Mouse (Mus musculus): Measurements from ENCODE around the gene Myo1c. TPM values are rescaled to one million over a fixed set of nuclear protein-coding genes. Genes with fewer than 3 reads are reported as not detected.
"Not testable (repeated sequence)": the region's sequence is repeated elsewhere in the genome, so short reads cannot be mapped to it uniquely, and the experiment has no call there.

Myo1c gene
- total RNA-seq, 2 experiments from 2014 or later: 151 to 153 TPM

- intact Hi-C loops (cut with DNase I): no loop called here
- DNase-seq: no peak
Measured at GRCm38 (mm10) chr11:75662131-75662530, 11.8 kb downstream of the Myo1c start.

GRCm38 (mm10) chr11:75666296-75666695 is 16.0 kb downstream of the Myo1c start:
- DNase-seq: no peak

GRCm38 (mm10) chr11:75668621-75669020 is 18.3 kb downstream of the Myo1c start:
- no peak for DNase-seq
- intact Hi-C loops (cut with DNase I): no loop called here

More at GRCm38 (mm10) chr11:75666296-75666695, 16.0 kb downstream of the Myo1c start:
- intact Hi-C loops (cut with DNase I): no loop called here

- intact Hi-C loops (cut with DNase I): no loop called here
- no peak for DNase-seq
Measured at GRCm38 (mm10) chr11:75669176-75669852, 19.0 kb downstream of the Myo1c start.

GRCm38 (mm10) chr11:75669853-75670200 is 19.5 kb downstream of the Myo1c start:
- intact Hi-C loops (cut with DNase I): no loop called here

GRCm38 (mm10) chr11:75671426-75672180 is 21.3 kb downstream of the Myo1c start:
- DNase-seq: no peak
- intact Hi-C loops (cut with DNase I): no loop called here

More at GRCm38 (mm10) chr11:75669853-75670200, 19.5 kb downstream of the Myo1c start:
- DNase-seq: no peak

GRCm38 (mm10) chr11:75673411-75673810 is 23.1 kb downstream of the Myo1c start:
- intact Hi-C loops (cut with DNase I): no loop called here
- no peak for DNase-seq

- intact Hi-C loops (cut with DNase I): no loop called here
- no peak for DNase-seq
Measured at GRCm38 (mm10) chr11:75674875-75675274, 24.6 kb downstream of the Myo1c start.

GRCm38 (mm10) chr11:75677881-75678746 is 27.8 kb downstream of the Myo1c start:
- no peak for DNase-seq
- intact Hi-C loops (cut with DNase I): loop anchor here (1.0 kb wide), 1 partner anchor 23 kb away; no protein-coding TSS in a partner anchor

GRCm38 (mm10) chr11:75678747-75679438 is 28.6 kb downstream of the Myo1c start, which contains the start of gene Crk:
Gene Crk (plus strand): TSS chr11:75679259.
- DNase-seq: peak; percentile 99
- intact Hi-C loops (cut with DNase I): loop anchor here (1.0 kb wide), 1 partner anchor 24 kb away; no protein-coding TSS in a partner anchor

GRCm38 (mm10) chr11:75679439-75680171 is 29.3 kb downstream of the Myo1c start:
- peak; percentile 77 to 80 for DNase-seq
- intact Hi-C loops (cut with DNase I): loop anchor here (2.0 kb wide), 1 partner anchor 49 kb away; the partner anchor contains the start of gene Inpp5k

GRCm38 (mm10) chr11:75684462-75684861 is 34.2 kb downstream of the Myo1c start:
- no peak for DNase-seq
- intact Hi-C loops (cut with DNase I): no loop called here

GRCm38 (mm10) chr11:75684956-75685355 is 34.7 kb downstream of the Myo1c start:
- no peak for DNase-seq
- intact Hi-C loops (cut with DNase I): no loop called here

- intact Hi-C loops (cut with DNase I): no loop called here
Measured at GRCm38 (mm10) chr11:75687343-75687993, 37.2 kb downstream of the Myo1c start.

GRCm38 (mm10) chr11:75688132-75688531 is 37.8 kb downstream of the Myo1c start:
- intact Hi-C loops (cut with DNase I): no loop called here

More at GRCm38 (mm10) chr11:75687343-75687993, 37.2 kb downstream of the Myo1c start:
- no peak for DNase-seq

GRCm38 (mm10) chr11:75689977-75690376 is 39.7 kb downstream of the Myo1c start:
- intact Hi-C loops (cut with DNase I): no loop called here
- DNase-seq: no peak

More at GRCm38 (mm10) chr11:75688132-75688531, 37.8 kb downstream of the Myo1c start:
- no peak for DNase-seq

- DNase-seq: no peak
- intact Hi-C loops (cut with DNase I): no loop called here
Measured at GRCm38 (mm10) chr11:75691047-75691446, 40.7 kb downstream of the Myo1c start.

GRCm38 (mm10) chr11:75693570-75693969 is 43.3 kb downstream of the Myo1c start:
- DNase-seq: no peak
- intact Hi-C loops (cut with DNase I): no loop called here

GRCm38 (mm10) chr11:75697464-75697863 is 47.2 kb downstream of the Myo1c start:
- DNase-seq; intact Hi-C loops (cut with DNase I): not testable (repeated sequence)
